ENCODE assay signal across 10 mouse cellular contexts in the genomic region with DNA sequence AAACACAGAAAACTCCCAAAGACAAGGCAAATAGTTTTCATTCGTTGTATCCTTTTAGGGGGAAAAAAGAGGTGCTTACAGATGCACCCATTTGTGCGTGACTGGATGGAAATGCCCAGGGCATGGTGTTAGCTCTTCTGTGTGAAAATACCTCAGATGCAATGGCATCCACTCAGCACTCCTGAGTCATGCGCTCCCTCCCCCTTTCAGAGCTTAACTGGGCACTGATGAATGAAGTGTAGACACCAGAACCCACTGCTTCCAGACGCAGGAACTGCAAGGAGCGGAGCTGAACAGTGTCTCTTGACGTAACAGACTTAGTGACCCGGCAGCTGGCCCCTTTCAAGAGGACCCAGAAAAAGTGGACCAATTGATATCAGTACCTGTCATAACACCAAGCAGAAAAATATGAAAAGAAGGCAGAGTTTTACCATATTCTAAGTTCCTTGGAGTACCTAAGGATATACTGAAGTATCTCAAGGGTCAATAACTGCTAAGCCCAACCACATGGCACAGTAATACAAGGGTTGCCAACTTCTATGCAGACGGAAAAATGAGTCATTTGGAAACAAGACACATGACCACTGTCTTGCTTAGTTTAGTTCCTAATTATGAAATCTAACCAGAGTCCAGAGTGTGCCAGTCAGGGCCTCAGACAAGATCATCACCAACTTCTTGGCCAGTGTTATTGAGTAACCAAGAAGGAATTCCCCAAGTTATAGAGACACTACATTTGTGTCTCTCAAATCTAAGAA. TPM values are rescaled to one million over a fixed set of nuclear protein-coding genes. Genes with fewer than 3 reads are reported as not detected.
A peak's percentile ranks its signal among the peaks of the same experiment; 100 is the strongest.
DNase-seq lines count a peak whose midpoint lies in the region; ATAC-seq and TF ChIP-seq lines count a peak whose summit lies in the region.
"Had no signal": no experiment of that assay in that cellular context is flagged by ENCODE, and none has a peak within 500 bp of the region (broad histone marks: within the 10 kb centered on the region; RNA-seq: fewer than 3 reads in every experiment).

No protein-coding gene starts in this region.

- H3K9ac ChIP-seq in kidney, embryonic 15.5 days, result no peak overlapping the region
- H3K9ac ChIP-seq: hindbrain, embryonic 15.5 days had no signal

- intact Hi-C loops in gastrocnemius, adult 2 months (cut with DNase I), result no loop called here

- peaks cover 6% of the 10 kb centered on the region; the same call in 1 of the 2 replicates for H3K27me3 ChIP-seq in kidney, embryonic 15.5 days
- no peaks in the 10 kb centered on the region for H3K27me3 ChIP-seq in C2C12 (ENCODE audit: control insufficient read depth, insufficient read depth, insufficient read length)
- no peaks in the 10 kb centered on the region for H3K27me3 ChIP-seq in megakaryocyte, embryonic 14.5 days (replicated peaks)

- DNase-seq in kidney, adult 9 months, result peak; percentile 14
- DNase-seq in left cerebral cortex, adult 9 months (ENCODE audit: low spot score in 2 of 2), result no peak
- no peak for DNase-seq in gastrocnemius, adult 2 months
- DNase-seq: kidney, adult 8-10 months; thymus, postnatal 4 days had no signal

- H3K27ac ChIP-seq in kidney, embryonic 15.5 days, result no peak overlapping the region
- H3K27ac ChIP-seq in gastrocnemius, adult 2 months, result no peak overlapping the region
- H3K27ac ChIP-seq: hindbrain, embryonic 15.5 days had no signal

- H3K9me3 ChIP-seq in kidney, embryonic 15.5 days (replicated peaks), result no peaks in the 10 kb centered on the region
- no peaks in the 10 kb centered on the region for H3K9me3 ChIP-seq in megakaryocyte, embryonic 14.5 days
- H3K9me3 ChIP-seq: hindbrain, embryonic 15.5 days had no signal

- no peaks in the 10 kb centered on the region for H3K79me2 ChIP-seq in C2C12 (ENCODE audit: control insufficient read depth, insufficient read depth)

- H3K4me2 ChIP-seq in kidney, embryonic 15.5 days, result no peak overlapping the region
- H3K4me2 ChIP-seq: hindbrain, embryonic 15.5 days had no signal

- no peak overlapping the region for H3K4me3 ChIP-seq in kidney, embryonic 15.5 days (replicated peaks)
- H3K4me3 ChIP-seq in C2C12 (ENCODE audit: insufficient read depth, poor library complexity, severe bottlenecking), result no peak overlapping the region
- peak overlapping the region; percentile 2 for H3K4me3 ChIP-seq in megakaryocyte, embryonic 14.5 days (replicated peaks)
- H3K4me3 ChIP-seq in gastrocnemius, adult 2 months, result no peak overlapping the region
- H3K4me3 ChIP-seq: hindbrain, embryonic 15.5 days had no signal

- no peak for ATAC-seq in kidney, embryonic 15.5 days (replicated peaks; ENCODE audit: low FRiP score)
- ATAC-seq in common myeloid progenitor, adult 5-6 weeks (replicated peaks; ENCODE audit: low read depth, poor library complexity, severe bottlenecking), result peak; percentile 53

- peaks cover 8% of the 10 kb centered on the region; the same call in 1 of the 2 replicates for H3K4me1 ChIP-seq in kidney, embryonic 15.5 days
- peaks cover 56% of the 10 kb centered on the region for H3K4me1 ChIP-seq in megakaryocyte, embryonic 14.5 days

- H3K36me3 ChIP-seq in kidney, embryonic 15.5 days, result no peaks in the 10 kb centered on the region
- H3K36me3 ChIP-seq in C2C12 (ENCODE audit: control insufficient read depth, insufficient read depth), result no peaks in the 10 kb centered on the region
- no peaks in the 10 kb centered on the region for H3K36me3 ChIP-seq in megakaryocyte, embryonic 14.5 days (replicated peaks; ENCODE audit: low read length)
- H3K36me3 ChIP-seq: hindbrain, embryonic 15.5 days had no signal

- no peaks in the 10 kb centered on the region for H3K79me3 ChIP-seq in C2C12 (ENCODE audit: low read depth)

- no peak overlapping the region for H3ac ChIP-seq in C2C12 (ENCODE audit: control insufficient read depth, insufficient read length, low read depth)

- TF ChIP-seq CTCF in C2C12 (IDR thresholded peaks at IDR 0.05; ENCODE audit: control insufficient read depth, insufficient read depth, insufficient read length), result no peak
- TF ChIP-seq CTCF in gastrocnemius, adult 2 months (IDR thresholded peaks at IDR 0.05), result no peak

- 71% methylated on average over 8 of the region's 8 CpGs for WGBS in kidney, embryonic 15.5 days

TF ChIP-seq in C2C12, 6 proteins besides CTCF, POLR2A, EP300 and RAD21:
- no peak for TF ChIP-seq MYOD1 (IDR thresholded peaks at IDR 0.05; ENCODE audit: control insufficient read depth, insufficient read length, low read depth)
- TF ChIP-seq USF1 (IDR thresholded peaks at IDR 0.05; ENCODE audit: low read depth), result peak; percentile 71
- TF ChIP-seq FOSL1 (IDR thresholded peaks at IDR 0.05; ENCODE audit: insufficient read depth, low read length, poor library complexity, severe bottlenecking), result no peak
- TF ChIP-seq MAX (IDR thresholded peaks at IDR 0.05), result peak; percentile 36
- peak; percentile 56 for TF ChIP-seq CEBPB (IDR thresholded peaks at IDR 0.05; ENCODE audit: low read depth)
- no peak for TF ChIP-seq MYOG (IDR thresholded peaks at IDR 0.05; ENCODE audit: control insufficient read depth, extremely low read depth, insufficient read length)
TF ChIP-seq in C2C12: peak in this region for 3.

RNA-seq across cellular contexts. Expression of a gene that starts 3.4 kb away (rescaled TPM):
- polyA plus RNA-seq in kidney, embryonic 15.5 days (2015; fragmentation: Nextera tagmentation; extraction: Ambion mirVana), result 3.1 and 3.5 TPM in 2 replicates
- polyA plus RNA-seq in C2C12 (2012; fragmentation: generic; extraction: Trizol), result 0.49 TPM
- 8.4 and 10.0 TPM in 2 replicates for total RNA-seq in common myeloid progenitor, adult 5-6 weeks (2017)
- polyA plus RNA-seq in megakaryocyte, embryonic 14.5 days (2012; ENCODE audit: insufficient read depth, low replicate concordance), result 0.88 TPM in 1 of 2 replicates, not detected in the other
- under 1 TPM; 0.31 to 0.75 TPM for total RNA-seq in gastrocnemius, adult 2 months (2021)
